Mouse (Mus musculus) layer of hippocampus, postnatal 10 days (tissue): Measurements from ENCODE around the gene Iqca. TPM values are rescaled to one million over a fixed set of nuclear protein-coding genes. Genes with fewer than 3 reads are reported as not detected.
A peak's percentile ranks its signal among the peaks of the same experiment; 100 is the strongest.

Experiments used
- DNase-seq, 2 experiments: peaks; one replicate each; pipeline ENCODE4 v3.0.0; 2021; ENCODE audit warnings: low spot score in 2 of 2
- long read RNA-seq: library from polyadenylated mRNA; stranded (forward); transcript quantifications from one replicate; pipeline ENCODE4 v2.0.0, GENCODE M21; 2023
- total RNA-seq, 2 experiments: library from RNA; stranded (reverse); gene quantifications; 2 replicates each; pipeline ENCODE4 v1.2.3; 2021

Gene Iqca
- 1 to 10 TPM; 1.1 to 2.2 TPM for total RNA-seq
- long read RNA-seq, partial matches to known transcripts: 0 of 3 reads
- long read RNA-seq, other reads (novel, unspliced or antisense): 2 of 3 reads

- DNase-seq: peak; percentile 47 to 62
Measured at GRCm38 (mm10) chr1:90153099-90153744, at the start of gene Iqca. Iqca (minus strand) TSS chr1:90153401.

GRCm38 (mm10) chr1:90202207-90202978, 49.2 kb upstream of the Iqca start:
- peak; percentile 66 to 78 for DNase-seq

- no peak for DNase-seq
Measured at GRCm38 (mm10) chr1:90201655-90202054, 48.5 kb upstream of the Iqca start.

GRCm38 (mm10) chr1:90201246-90201645, 48.0 kb upstream of the Iqca start:
- DNase-seq: no peak

GRCm38 (mm10) chr1:90189046-90189445, 35.8 kb upstream of the Iqca start:
- no peak for DNase-seq

- no peak for DNase-seq
Measured at GRCm38 (mm10) chr1:90186874-90187273, 33.7 kb upstream of the Iqca start.

- DNase-seq: no peak
Measured at GRCm38 (mm10) chr1:90186173-90186572, 33.0 kb upstream of the Iqca start.

- no peak for DNase-seq
Measured at GRCm38 (mm10) chr1:90183602-90184001, 30.4 kb upstream of the Iqca start.

GRCm38 (mm10) chr1:90182521-90182920, 29.3 kb upstream of the Iqca start:
- DNase-seq: no peak

- no peak for DNase-seq
Measured at GRCm38 (mm10) chr1:90180966-90181699, 27.9 kb upstream of the Iqca start.

- DNase-seq: no peak
Measured at GRCm38 (mm10) chr1:90180479-90180878, 27.3 kb upstream of the Iqca start.

- DNase-seq: no peak
Measured at GRCm38 (mm10) chr1:90177978-90178377, 24.8 kb upstream of the Iqca start.

GRCm38 (mm10) chr1:90177565-90177964, 24.4 kb upstream of the Iqca start:
- no peak for DNase-seq

GRCm38 (mm10) chr1:90176223-90176622, 23.0 kb upstream of the Iqca start:
- no peak for DNase-seq

GRCm38 (mm10) chr1:90174338-90174737, 21.1 kb upstream of the Iqca start:
- no peak for DNase-seq

GRCm38 (mm10) chr1:90164319-90164718, 11.1 kb upstream of the Iqca start:
- no peak for DNase-seq

- no peak for DNase-seq
Measured at GRCm38 (mm10) chr1:90163161-90163560, 10.0 kb upstream of the Iqca start.

GRCm38 (mm10) chr1:90162379-90162857, 9.2 kb upstream of the Iqca start:
- DNase-seq: no peak

- DNase-seq: no peak
Measured at GRCm38 (mm10) chr1:90161623-90162022, 8.4 kb upstream of the Iqca start.

- no peak for DNase-seq
Measured at GRCm38 (mm10) chr1:90159927-90160326, 6.7 kb upstream of the Iqca start.

GRCm38 (mm10) chr1:90156589-90156988, 3.4 kb upstream of the Iqca start:
- DNase-seq: no peak

GRCm38 (mm10) chr1:90153787-90154186, 586 bp upstream of the Iqca start:
- DNase-seq: no peak
